Mouse (Mus musculus): ENCODE results near the gene Galnt6.

GRCm38 (mm10) chr15:100720066-100720465, 9.1 kb downstream of the Galnt6 start:
- no peak for TF ChIP-seq CTCF (IDR thresholded peaks at IDR 0.05; ENCODE audit: borderline replicate concordance, extremely low read depth, insufficient read depth, insufficient read length)
- TF ChIP-seq POLR2A (IDR thresholded peaks at IDR 0.05; ENCODE audit: borderline replicate concordance, extremely low read depth, insufficient read depth, insufficient read length, poor library complexity, severe bottlenecking): no peak
